Mouse (Mus musculus) mature B cell (primary cell): ENCODE measurements around the gene Med12l.

Source experiments
- in situ Hi-C: fragments of 300-500 bp; cut with MboI; formaldehyde crosslinking; loops from 2 replicates; pipeline ENCODE4 v1.14.3; 2019

Med12l gene

DNA sequence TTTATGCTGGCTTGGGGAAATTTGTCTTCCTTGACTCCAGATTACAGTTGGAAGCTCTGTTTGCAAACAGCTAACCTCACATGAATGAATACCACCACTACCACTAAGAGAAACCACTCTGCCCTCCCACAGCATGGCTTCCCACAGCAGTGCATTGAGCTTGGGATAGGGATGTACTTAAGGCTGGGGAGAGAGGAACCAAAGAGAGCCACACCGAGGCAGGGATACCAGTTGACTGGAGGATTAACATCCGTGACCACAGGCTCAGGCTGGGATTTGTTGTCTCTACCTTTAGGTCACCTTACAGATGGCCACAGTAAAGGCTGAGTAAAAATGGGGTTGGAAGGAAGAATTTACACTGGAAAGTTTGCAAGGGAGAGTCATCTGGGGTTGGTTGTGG lies 16.6 kb downstream of the Med12l start:
- in situ Hi-C loops, result no loop called here

DNA sequence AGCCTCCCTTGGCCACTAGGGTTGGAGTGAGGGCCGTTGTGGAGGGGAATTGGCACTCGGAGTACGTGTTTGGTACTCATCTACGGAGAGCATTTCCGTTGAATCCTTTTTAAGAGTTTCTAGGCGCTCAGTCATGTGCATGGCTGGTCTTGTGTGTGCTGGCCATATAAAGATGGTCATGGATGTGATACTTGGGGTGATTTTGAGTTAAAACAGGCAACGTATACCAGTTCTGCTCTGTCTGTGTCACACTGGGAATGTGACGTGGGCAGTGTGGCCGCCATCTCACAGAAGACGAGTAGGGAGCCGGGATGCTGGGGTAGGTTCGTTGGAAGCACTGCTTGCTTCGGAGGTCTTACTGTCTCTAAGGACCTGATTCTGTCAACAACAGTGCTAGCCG lies 17.3 kb downstream of the Med12l start:
- in situ Hi-C loops, result no loop called here

DNA sequence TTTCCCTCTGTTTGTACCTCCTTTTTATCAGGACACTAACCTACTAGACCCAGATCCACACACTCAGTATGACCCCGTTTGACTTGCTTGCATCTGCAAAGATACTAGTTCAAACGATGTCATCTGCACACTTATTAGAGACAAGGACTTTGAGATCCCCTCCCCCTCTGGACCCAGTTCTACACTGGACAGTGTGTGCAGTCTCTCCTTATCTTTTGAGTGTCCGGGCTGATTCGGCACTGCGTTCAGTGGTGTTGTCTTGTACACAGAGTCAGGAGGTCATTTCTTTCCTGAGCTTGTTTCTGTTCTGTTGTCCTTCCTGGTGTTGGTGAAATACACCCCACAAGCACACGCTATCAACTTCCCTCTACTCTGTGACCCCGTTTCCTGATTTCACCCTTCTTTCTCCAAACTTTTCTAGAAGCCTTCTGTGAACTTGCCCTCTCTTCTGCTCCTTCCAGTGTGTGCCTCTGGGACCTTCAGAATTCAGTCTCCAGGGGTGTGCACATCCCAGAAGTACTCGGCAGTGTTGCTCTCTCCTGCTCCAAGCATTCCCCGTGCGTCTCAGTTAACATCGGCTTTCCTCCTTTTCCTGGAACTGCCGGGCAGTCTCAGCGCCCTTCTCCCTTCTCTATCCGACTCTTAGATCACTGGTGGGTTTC lies 19.0 kb downstream of the Med12l start:
- in situ Hi-C loops, result no loop called here

DNA sequence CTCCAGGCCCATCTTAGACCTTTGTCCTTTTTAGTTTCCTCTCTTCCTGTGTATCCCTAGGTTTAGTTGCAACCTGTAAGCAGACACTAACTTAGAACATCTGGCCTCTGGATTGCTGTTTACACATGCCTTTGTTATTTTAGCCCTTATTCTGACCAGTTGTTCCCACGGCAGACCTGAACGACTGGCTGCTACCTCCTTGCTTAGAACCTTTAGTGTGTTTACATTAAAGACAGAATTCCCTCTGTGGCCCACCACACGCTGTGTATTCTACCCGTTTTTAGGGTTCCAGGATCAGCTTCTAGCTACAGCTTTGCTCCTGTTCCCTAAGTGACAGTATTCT lies 19.5 kb downstream of the Med12l start:
- in situ Hi-C loops, result no loop called here

DNA sequence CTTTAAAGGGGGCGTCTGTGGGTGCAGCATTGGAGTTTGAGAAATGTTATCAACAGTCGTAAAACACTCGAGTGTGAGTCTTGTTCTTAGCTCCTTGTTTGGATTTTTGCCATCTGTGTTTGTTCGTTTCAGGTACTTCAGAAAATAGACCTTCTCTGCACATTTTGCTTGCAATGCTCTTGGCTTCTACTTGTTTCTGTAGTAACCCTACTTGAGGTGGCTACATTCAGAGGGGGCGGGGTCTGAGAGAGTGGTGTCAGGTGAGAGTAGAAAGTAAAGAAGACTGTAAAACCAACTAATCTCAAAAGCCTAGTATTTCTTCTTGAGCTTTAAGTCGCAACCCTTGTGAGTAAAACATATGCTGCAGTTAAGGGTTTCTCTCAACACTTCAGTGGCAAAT lies 23.1 kb downstream of the Med12l start:
- in situ Hi-C loops, result no loop called here

DNA sequence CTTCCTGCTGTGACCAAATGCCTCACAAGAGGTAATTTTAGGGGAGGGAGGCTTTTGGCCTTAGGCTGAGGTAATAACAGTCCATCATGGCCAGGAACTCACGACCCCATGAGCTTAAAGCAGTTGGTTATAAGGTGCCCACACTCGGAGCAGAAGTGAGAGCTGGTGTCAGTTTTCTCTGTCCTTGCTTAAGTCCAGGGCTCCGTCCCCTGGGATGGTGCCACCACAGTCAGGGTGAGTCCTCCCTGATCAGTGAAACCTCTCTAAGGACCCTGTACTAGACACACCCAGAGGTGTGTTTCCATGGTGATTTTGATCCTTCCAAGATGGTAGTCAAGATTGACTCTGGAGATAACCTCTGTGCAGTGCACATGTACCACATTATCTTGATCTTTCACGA lies 25.4 kb downstream of the Med12l start:
- in situ Hi-C loops, result no loop called here

DNA sequence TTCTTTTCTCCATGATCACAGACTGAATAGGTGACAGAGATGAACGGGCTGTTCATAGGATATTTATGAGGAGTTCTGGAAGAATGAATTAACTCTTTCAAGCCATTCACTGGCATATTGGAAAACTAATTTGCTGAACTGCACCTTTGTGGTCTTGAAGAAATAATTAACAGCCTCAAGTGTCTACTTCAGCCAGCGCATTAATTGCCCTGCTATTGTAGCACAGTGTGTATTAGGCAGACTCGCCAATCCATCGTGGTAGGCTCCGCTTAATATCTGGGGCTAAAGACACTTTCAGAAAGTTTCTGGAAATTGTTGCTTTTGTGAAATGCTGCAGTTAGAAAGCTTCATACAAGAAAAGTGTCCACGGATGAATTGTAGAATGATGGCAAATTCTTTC lies 35.9 kb downstream of the Med12l start:
- in situ Hi-C loops, result no loop called here

DNA sequence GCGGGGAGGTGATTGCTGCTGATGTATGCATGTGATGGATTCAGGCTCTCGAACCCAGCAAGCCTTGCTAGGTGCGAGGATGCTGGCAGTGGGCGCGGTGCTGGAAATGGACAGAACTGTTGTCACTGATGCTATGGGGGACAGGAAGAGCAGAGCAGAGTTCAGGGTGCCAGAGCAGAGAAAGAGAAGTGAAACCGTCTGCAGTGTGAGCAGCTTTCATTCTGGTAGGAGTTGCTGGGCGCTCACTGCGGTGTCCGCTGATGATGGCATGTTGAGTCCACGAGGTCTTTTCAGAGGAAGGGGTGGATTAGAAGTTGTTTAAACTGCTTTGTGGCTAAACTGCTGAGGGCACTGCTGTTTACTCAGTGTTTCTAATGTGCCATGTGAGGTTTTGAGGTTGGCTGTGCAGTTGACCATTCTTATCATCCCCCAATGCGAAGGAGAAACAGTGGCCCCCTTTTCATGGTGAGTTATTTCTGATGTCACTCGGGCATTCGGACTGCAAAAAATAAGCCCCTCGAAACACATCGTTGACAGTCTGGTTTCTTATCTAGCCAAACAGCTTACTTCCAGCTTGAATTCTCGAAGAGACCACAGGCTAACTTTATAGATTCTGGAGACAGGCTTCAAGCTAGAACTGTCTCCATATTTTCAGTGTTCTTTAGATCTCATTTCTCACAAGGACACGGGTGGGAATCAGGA lies 49.4 kb downstream of the Med12l start:
- in situ Hi-C loops, result loop anchor here (10.0 to 25.0 kb wide), 2 partner anchors 70 to 543 kb away; no protein-coding TSS in a partner anchor

DNA sequence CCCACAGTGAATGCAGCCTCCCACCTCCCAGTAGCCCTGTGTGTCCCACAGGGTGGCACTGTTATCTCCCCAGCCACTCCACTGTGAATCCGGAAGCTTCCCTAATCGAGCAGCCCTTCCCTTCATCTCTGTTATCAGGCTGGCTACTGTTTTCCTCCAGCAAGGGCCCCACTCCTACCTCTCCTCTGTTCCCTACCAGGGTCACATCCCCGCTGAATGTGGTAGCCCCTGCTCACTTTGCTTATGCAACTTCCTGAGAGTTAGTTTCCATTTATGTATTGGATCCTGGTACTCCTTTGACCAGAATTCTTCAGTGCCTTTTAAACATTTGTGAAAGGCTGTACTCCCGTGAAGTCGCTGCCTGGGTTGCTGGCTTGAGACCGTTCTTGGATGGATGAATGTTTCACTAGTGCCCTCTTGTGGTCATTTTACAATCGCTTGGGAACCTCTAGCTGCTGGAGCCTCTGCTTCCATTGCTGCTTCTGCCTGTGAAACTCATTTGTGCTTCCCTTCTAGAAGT lies 53.5 kb downstream of the Med12l start:
- in situ Hi-C loops, result loop anchor here (10.0 to 25.0 kb wide), 2 partner anchors 74 to 547 kb away; no protein-coding TSS in a partner anchor

DNA sequence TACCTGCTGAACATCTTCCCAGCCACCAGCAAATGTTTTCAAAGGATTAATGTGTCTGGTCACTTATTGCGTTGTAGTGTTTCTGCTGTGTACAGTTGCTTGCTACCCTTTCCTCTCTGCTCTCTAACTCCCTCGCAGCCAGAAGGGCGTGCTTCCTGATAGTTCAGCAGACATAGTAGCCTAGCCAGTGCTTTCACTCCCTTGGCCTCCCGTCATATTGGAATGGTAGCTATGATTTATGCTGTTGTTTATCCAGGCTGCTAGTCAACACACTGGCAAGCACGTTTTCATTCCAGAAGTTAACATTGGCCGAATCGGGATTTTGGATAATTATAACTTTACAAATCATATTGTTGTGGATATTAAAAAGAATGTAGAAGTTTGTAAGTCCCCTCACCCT lies 54.5 kb downstream of the Med12l start:
- in situ Hi-C loops, result loop anchor here (25.0 kb wide), 1 partner anchor 548 kb away; no protein-coding TSS in a partner anchor

DNA sequence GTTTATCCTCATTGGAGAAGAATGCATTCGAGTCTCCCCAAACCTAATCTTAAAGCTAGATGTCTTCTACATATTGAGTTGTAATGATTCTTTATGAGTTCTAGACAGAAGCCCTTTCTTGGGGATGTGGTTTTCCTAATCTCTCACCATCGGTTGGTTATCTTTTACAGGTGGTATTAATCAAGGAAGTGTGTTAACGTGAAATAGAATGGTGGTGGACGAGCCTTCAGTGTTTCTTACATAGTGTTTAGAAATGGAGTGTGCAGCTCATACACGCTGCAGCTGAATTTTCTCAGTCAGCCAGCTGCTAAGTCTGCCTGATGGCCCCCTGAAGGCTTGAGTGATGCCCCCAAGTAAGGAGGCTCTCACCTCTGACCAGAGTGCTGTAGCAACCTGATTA lies 56.5 kb downstream of the Med12l start:
- in situ Hi-C loops, result loop anchor here (25.0 kb wide), 1 partner anchor 550 kb away; no protein-coding TSS in a partner anchor

DNA sequence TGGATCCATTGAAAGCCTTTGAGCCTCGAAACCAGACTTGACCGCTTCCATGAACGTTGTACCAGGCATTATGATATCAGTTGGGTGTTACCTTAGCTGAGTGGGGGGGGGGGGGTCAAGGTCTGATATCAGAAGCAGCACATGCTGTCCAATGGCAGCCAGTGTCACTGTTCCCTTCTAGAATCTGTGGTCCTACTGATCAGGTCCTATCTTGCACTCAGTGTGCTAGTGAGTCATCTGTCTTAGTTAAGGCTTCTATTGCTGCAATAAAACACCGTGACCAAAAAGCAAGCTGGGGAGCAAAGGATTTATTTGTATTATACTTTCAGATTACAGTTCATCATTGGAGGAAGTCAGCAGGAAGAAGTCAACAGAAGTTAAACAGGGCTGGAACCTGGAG lies 57.8 kb downstream of the Med12l start:
- in situ Hi-C loops, result loop anchor here (25.0 kb wide), 1 partner anchor 551 kb away; no protein-coding TSS in a partner anchor

DNA sequence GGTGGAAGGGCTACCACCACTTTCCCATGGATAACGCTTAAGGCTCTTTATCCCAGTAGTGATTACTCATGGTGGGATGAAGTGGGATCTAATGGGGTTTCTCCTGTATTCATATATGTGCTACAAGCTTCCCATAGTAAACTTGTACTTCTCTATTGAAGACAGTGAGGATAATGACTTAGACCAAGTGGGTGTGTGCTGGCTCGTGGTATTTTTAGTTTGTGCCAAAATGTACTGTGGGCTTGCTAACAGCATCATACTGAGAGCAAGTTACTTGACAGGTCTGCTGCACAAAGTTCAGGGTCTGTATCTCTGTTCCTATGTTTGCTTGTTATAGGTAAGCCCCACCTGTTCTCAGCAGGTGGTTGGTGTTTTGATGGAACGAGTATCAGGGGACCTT lies 60.3 kb downstream of the Med12l start:
- in situ Hi-C loops, result loop anchor here (25.0 kb wide), 1 partner anchor 554 kb away; no protein-coding TSS in a partner anchor

DNA sequence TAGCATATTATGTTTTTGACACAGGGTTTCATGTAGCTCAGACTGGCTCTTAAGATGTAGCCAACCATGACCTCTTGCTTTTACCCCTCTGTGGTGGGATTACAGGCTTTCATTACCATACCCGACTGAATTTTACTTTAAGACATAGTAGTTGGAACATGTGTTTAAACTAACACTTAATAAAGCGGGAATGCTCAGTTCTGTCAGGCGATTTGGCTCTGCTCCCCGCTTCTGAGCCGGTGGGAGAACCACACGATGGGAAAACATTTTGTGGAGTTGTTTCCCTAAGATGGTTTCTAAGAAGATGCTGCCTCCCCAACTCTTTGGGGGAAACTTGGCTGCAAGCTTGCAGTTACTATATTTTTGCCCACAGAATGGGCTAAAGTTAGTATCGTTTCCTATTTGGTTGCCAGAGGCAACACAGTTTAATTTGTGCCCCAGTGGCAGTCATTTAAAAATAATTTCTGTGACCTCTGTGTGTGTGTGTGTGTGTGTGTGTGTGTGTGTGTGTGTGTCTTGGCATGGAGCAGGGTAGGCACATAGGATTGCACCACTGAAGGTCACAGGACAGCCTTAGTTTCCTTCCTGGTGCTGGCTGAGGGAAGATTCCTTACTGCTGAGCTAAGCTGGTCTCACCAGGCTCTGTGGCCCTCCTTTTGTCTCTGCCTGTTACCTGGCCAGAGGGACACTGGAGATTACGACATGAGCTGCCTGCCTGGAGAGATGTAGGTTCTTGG lies 61.1 kb downstream of the Med12l start:
- in situ Hi-C loops, result loop anchor here (25.0 kb wide), 1 partner anchor 554 kb away; no protein-coding TSS in a partner anchor

DNA sequence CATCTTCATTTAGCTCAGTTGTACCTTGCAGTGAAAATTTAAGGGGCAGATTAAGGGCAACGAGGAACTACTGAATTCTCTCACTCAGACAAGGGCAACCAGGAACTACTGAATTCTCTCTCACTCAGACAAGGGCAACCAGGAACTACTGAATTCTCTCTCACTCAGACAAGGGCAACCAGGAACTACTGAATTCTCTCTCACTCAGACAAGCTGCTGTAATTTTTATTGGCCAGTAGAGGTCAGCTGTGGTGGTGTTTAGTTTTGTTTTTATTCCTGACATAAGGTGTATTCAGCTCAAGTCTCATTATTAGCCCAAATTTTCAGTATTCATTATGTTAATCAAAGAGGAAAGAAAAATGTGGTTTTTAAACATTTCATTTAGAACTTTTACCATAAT lies 63.4 kb downstream of the Med12l start:
- in situ Hi-C loops, result loop anchor here (25.0 kb wide), 1 partner anchor 557 kb away; no protein-coding TSS in a partner anchor

DNA sequence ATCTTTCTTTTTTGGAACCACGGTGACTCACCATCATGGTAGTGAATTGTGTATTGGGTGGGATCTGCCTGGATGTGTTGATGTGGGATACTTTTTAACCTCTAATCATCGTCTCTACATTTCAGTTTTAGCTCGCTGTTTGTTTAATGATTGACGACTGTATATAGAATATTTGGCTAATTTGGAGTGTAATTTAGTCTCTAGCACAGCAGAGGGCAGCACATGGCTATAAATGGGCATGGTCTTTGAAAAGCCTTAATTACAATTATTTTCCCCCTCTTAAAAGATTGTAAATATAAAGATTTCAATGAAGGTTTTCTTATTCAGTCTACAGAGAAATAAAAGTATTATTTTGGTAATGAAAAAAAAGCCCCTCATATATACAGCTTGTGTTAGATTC lies 71.7 kb downstream of the Med12l start:
- in situ Hi-C loops, result no loop called here

DNA sequence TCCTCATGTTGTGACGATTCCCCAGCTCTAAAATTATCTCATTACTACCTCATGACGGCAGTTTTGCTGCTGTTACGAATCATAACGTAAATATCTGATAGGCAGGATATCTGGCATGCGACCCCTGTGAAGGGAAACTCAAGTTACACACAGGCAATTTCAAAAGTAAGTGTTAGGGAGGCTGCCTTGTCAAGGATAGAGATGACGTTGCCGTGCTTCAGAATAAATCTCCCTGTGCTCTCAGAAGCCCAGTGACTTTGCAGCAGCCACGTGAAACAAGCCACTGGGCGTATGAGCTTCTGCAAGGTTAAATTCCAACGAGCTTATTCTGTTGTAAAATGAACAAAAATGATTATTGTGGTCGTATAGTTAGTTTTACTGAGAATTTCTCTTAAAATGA lies 73.0 kb downstream of the Med12l start:
- in situ Hi-C loops, result no loop called here

DNA sequence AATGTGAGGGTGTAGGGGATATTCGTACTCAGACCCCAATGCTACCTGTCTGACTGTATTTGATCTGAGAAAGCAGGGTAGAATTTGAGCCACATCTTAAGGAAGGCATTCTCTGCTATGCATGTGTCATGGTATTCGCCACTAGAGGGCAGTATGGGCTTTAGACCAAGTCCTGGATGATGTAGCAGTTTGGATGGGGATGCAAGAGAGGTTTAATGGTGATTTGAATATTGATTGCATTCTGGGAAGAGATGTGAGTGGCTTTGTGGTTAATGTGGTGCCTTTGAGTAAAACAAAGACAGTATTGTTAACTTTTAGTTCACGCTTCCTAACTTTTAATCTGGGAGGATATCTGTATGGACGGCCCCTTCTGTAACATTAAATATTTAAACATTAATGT lies 73.7 kb downstream of the Med12l start:
- in situ Hi-C loops, result no loop called here

DNA sequence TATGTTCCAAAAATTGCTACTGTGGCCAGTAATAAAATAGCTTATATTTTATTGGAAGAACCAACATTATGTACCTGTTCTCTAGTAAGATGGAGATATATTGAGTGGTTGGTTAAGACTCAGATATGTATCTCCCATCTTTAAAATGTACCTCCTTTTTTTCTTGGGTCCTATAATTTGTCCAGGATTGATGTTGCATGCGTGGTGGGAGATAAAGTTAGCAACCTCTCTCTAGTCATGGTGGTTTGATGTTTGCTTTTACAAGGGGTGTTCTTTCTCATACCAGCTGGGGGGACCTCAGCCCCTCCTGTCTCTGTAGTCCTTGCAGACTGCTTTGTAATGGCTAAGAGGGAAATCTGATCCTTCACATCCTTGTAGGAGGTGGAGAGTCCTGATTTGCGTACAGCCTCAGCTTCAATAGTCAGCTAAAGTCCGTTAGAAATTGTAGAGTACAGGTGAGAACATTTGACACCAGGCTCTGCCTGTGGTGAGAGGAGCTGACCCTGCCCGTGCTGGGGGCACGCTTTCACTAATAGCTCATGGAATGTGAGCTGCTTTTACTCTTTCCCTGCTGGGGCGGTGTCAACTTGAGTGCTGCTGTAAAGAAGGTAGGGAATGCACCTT lies 74.8 kb downstream of the Med12l start:
- in situ Hi-C loops, result no loop called here

DNA sequence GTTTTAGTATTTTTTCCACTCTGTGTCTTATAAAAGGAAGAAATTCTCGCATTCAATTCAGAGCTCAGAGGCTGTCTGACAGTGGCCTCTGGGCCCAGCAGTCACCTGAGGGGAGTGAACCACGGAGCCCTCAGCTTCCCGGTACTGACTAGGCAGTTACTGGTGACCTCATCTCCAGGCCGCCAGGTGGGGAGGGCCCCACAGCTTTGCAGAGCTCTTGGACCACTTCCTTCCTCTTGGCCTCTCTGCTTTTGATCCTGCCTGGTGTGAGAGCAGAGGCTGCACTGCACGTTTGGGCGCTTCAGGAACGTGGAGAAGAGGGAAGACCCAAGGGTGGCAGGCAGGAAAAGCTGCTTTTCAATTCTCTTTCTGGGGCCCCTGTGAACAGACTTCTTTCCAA lies 75.3 kb downstream of the Med12l start:
- in situ Hi-C loops, result no loop called here

DNA sequence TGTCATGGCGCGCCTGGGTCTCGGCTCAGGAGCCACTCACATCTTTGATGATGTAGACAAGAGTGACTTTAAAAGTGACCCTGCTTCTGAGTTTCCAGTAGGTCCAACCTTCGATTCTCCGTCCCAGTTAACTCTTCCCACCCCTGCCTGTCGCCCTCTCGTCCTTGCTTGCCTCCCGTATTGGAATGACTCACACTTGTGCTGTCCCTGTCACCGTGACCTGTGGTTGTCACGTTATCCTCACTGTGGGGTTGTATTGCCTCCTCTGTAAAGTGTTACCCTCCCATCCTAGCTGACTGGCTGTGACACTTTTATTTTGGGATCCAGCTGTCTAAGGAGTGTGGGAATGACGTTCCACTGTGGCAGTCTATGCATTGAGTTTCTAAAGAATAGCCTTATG lies 87.1 kb downstream of the Med12l start:
- in situ Hi-C loops, result no loop called here

DNA sequence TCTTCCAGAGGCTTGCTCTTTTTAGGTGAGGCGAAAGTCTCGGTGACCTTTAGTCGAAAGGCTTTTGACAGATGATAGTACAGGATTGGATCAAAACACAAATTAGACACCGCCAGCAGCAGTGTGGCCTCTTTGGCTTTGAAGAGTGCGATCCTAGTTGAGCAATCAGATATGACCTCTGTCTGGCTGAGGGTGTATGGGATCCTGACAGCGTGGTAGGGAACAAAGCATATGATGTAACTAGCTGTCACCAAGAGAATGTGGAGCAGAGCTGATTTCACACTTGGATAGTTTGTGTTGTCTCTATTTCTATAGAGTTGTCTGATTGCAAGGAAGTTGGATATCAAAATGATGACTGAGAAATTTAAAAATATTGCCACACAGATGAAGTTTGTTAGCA lies 91.8 kb downstream of the Med12l start:
- in situ Hi-C loops, result no loop called here
